ENCODE assay signal across 9 mouse cellular contexts in genomic region chr19:5711218-5711617, GRCm38 (mm10).
DNase-seq lines count a peak whose midpoint lies in the region; ATAC-seq lines count a peak whose summit lies in the region.
"Had no signal": no experiment of that assay in that cellular context is flagged by ENCODE, and none has a peak within 500 bp of the region (broad histone marks: within the 10 kb centered on the region; RNA-seq: fewer than 3 reads in every experiment).

No protein-coding gene starts in this region.

- no peak for DNase-seq in frontal cortex, postnatal 14 days (ENCODE audit: low spot score in 2 of 2)
- DNase-seq in urinary bladder, postnatal 14 days (ENCODE audit: low spot score), result peak; percentile 76
- DNase-seq in urinary bladder, postnatal 10 days (ENCODE audit: low spot score), result no peak
- DNase-seq in embryo, embryonic 11 days, result peak; percentile 74
- peak; percentile 87 for DNase-seq in kidney, postnatal 14 days
- peak; percentile 88 for DNase-seq in lung, postnatal 14 days
- peak; percentile 58 to 60 for DNase-seq in thymus, postnatal 36 days

- peak; percentile 81; the same call in 1 of the 2 replicates for ATAC-seq in frontal cortex, adult (ENCODE audit: low TSS enrichment)
- ATAC-seq: Patski had no signal

Comparison
In these comparisons a context has a peak if more than half of its experiments do, and no peak if none do; other contexts are left out.
1. DNase-seq: peak in urinary bladder, postnatal 14 days (single experiment), embryo, embryonic 11 days (single experiment), kidney, postnatal 14 days (single experiment), lung, postnatal 14 days (single experiment) and thymus, postnatal 36 days (2 of 2); none in frontal cortex, postnatal 14 days (0 of 2) and urinary bladder, postnatal 10 days (single experiment).